Mouse (Mus musculus) testis, adult 2 months (tissue): Measurements from ENCODE around the gene Smg6. TPM values are rescaled to one million over a fixed set of nuclear protein-coding genes. Genes with fewer than 3 reads are reported as not detected.

Source experiments
- H3K27ac ChIP-seq: fragments of 200-500 bp; 2 replicates; pipeline ENCODE4 v1.5.1; 2012; ENCODE audit warnings: low read depth, low read length; ENCODE audit not compliant: control insufficient read depth, insufficient read depth
- H3K27me3 ChIP-seq: fragments of 200-500 bp; 2 replicates; pipeline ENCODE4 v1.6.1; 2012; ENCODE audit warnings: mild to moderate bottlenecking, low read length, moderate library complexity; ENCODE audit not compliant: control insufficient read depth, insufficient read depth
- H3K36me3 ChIP-seq: fragments of 200-500 bp; 2 replicates; pipeline ENCODE4 v1.6.1; 2012; ENCODE audit warnings: mild to moderate bottlenecking, low read length; ENCODE audit not compliant: control insufficient read depth, insufficient read depth
- H3K4me1 ChIP-seq: fragments of 200-500 bp; 2 replicates; pipeline ENCODE4 v1.6.1; 2012; ENCODE audit warnings: low read length; ENCODE audit not compliant: control insufficient read depth, insufficient read depth
- H3K4me3 ChIP-seq: fragments of 200-500 bp; 2 replicates; pipeline ENCODE4 v1.5.1; 2012; ENCODE audit warnings: low read depth, mild to moderate bottlenecking, low read length, moderate library complexity, mixed read lengths; ENCODE audit not compliant: control insufficient read depth
- CTCF ChIP-seq: fragments of 200-500 bp; IDR thresholded peaks from 2 replicates; pipeline ENCODE4 v1.5.1; 2012; ENCODE audit warnings: low read depth, mild to moderate bottlenecking, inconsistent platforms, low read length, moderate library complexity; ENCODE audit not compliant: control insufficient read depth, insufficient read depth, insufficient replicate concordance
- POLR2A ChIP-seq: fragments of 200-500 bp; IDR thresholded peaks from 2 replicates; pipeline ENCODE4 v1.6.1; 2012; ENCODE audit warnings: low read depth, mild to moderate bottlenecking, inconsistent platforms, low read length, moderate library complexity; ENCODE audit not compliant: control insufficient read depth
- polyA plus RNA-seq: library from polyadenylated mRNA; depleted of rRNA; stranded (reverse); fragments of >200 nt; gene quantifications from 2 replicates; pipeline ENCODE4 v1.2.3, GENCODE M21; 2012

Gene Smg6
- polyA plus RNA-seq, 1 experiment: 76.8 TPM

DNA sequence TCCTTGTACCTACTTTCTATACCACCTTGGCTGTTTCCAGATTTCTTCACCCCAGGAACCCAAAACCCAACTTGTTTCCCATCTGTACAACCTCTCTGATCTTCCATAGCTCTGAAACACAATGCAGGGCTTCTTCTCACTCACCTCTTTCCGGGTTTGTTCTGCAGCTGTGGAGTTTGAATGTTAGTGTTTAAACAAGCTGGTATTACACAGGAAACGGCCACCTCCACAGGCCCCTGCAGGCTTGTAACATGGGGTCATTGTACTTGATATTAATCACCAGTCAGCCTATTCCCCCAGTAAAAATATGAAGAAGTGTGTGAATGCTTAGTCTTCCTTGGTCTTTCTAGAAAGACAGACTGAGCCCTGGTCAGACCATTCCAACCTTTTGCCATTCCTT lies 123.5 kb downstream of the Smg6 start:
- no peak overlapping the region for H3K27ac ChIP-seq
- no peak overlapping the region for H3K4me3 ChIP-seq

DNA sequence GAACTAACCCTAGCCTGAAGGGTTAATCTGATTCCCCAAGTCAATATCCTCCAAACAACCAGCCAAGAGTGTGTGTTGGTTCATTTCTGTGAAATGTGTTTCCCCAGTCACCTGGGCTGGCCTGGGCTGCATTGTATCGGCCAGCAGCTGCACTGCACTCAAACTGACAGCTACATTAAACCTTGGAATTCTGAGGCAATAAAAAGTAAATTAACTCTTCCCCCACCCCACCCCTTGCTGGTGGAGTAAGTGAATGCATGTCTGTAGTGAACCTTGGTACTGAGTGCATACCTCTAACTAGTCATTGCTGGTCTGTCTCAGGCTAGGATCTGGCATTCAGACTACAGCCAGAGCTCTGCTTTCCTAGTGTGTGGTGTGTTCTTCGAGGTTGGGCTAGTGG lies 124.2 kb downstream of the Smg6 start:
- H3K36me3 ChIP-seq: no peaks in the 10 kb centered on the region; the same call in 1 of the 2 replicates
- H3K4me1 ChIP-seq: peaks cover 2% of the 10 kb centered on the region
- TF ChIP-seq POLR2A: no peak
- no peak for TF ChIP-seq CTCF
- H3K4me3 ChIP-seq: no peak overlapping the region
- no peak overlapping the region for H3K27ac ChIP-seq
- H3K27me3 ChIP-seq: no peaks in the 10 kb centered on the region

More for the DNA sequence above, 123.5 kb downstream of the Smg6 start:
- Histone ChIP-seq H3K4me1 (peaks cover 2% of the 10 kb centered on the region), H3K36me3 (no peaks in the 10 kb centered on the region; the same call in 1 of the 2 replicates), H3K27me3 (no peaks in the 10 kb centered on the region)
- TF ChIP-seq CTCF (no peak), POLR2A (no peak)

DNA sequence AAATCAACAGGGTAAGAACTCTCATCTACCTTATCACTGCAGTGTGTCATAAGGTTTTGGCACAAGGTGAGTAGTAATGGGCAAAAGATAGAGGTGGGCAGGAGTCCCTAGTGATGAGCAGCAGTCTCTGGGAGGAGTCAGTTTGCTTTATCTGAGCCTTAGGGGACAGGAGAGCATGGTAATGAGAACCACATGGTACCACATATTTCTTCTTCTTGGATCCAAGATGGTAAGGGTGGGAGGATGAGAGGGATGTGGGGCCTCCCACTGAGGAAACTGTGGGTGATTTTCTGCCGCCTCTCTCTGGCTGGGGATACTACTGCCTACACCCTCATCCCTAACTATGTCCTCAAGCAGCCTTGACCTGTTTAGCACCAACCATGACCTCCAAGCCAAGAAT lies 125.6 kb downstream of the Smg6 start:
- Histone ChIP-seq H3K27ac (no peak overlapping the region), H3K4me1 (peaks cover 2% of the 10 kb centered on the region), H3K27me3 (no peaks in the 10 kb centered on the region), H3K36me3 (no peaks in the 10 kb centered on the region; the same call in 1 of the 2 replicates), H3K4me3 (no peak overlapping the region)
- TF ChIP-seq POLR2A (no peak), CTCF (no peak)

DNA sequence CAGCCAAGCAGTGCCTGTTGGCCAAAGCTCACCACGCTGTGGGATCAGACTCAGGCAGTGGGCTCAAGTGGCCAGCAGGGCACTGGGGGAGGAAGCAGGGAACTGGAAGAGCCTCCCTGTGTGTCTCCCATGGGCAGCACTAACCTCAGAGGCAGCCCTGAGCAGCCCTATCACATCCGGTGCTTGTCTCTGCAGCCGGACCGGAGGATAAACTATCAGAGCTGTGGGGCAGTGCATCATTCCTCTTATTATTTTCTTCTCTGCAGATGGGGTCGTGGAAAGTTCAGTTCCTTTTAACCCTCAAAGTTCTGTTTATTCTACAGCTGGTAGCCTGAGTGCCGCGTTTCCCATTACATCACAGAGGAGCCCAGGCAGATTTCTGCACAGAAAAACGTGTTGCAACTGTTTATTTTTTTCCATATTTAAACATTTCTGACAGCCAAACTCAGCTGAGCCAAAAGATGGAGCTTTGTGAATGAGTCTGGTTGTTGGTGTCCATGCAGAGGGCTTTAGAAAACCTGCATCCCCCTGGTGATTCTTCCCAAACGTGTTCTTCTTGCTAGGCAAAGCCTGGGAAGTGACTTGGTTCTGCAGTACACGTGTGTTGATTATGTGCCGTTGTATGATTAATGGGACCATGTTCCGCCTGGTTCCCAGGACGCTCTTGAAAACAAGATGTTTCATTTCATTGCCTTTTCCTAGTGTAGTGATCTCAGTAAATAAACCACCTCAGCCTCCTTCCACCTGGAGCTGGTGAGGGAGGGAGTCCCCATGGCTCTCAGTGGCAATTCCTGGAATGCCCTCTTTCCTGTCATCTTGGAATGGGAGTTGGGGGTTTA lies 126.3 kb downstream of the Smg6 start:
- Histone ChIP-seq H3K36me3 (no peaks in the 10 kb centered on the region; the same call in 1 of the 2 replicates), H3K27me3 (no peaks in the 10 kb centered on the region), H3K4me1 (peaks cover 2% of the 10 kb centered on the region), H3K4me3 (no peak overlapping the region), H3K27ac (no peak overlapping the region)
- peak; percentile 19; the same call in 1 of the 2 replicates for TF ChIP-seq CTCF
- TF ChIP-seq POLR2A: no peak

DNA sequence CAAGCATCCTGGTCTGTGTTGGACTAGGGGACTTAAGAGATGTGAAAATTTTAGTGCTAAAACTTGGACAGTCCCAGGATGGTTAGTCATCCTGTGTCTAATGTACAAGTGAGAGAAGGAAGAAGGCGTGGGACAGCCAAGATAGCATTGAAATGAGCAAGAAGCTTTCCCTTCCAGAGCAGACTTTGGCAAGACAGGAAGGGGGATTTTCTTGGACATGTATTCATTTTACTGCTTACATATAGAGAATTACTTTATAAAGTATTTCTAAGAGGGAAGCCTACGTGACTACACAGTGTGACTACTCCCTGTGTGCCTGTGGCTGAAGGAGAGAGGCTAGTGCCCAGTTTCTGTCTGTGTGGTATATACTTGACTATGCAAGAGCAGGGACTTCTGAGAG lies 127.4 kb downstream of the Smg6 start:
- H3K36me3 ChIP-seq: no peaks in the 10 kb centered on the region; the same call in 1 of the 2 replicates
- no peak overlapping the region for H3K27ac ChIP-seq
- no peaks in the 10 kb centered on the region for H3K27me3 ChIP-seq
- TF ChIP-seq POLR2A (no peak), CTCF (no peak)
- no peaks in the 10 kb centered on the region; the same call in none of the 2 replicates for H3K4me1 ChIP-seq
- no peak overlapping the region for H3K4me3 ChIP-seq

DNA sequence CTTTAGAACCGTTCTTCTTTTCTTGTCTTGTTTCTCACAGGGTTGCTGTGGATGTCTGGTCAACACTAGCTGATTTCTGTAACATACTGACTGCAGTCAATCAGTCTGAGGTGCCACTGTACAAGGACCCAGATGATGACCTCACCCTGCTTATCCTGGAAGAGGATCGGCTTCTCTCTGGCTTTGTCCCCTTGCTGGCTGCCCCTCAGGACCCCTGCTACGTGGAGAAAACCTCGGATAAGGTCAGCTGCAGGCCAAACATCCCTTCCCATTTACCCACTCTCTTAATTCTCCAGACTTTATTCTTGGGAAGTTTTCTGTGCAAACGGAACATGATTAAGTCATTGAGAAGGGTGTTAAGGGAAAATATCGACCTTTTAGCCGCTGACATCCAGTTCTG lies 128.1 kb downstream of the Smg6 start:
- Histone ChIP-seq H3K27me3 (no peaks in the 10 kb centered on the region), H3K4me3 (no peak overlapping the region), H3K27ac (peak overlapping the region; percentile 64), H3K4me1 (no peaks in the 10 kb centered on the region; the same call in 1 of the 2 replicates), H3K36me3 (no peaks in the 10 kb centered on the region; the same call in 1 of the 2 replicates)
- no peak for TF ChIP-seq CTCF
- TF ChIP-seq POLR2A: no peak

DNA sequence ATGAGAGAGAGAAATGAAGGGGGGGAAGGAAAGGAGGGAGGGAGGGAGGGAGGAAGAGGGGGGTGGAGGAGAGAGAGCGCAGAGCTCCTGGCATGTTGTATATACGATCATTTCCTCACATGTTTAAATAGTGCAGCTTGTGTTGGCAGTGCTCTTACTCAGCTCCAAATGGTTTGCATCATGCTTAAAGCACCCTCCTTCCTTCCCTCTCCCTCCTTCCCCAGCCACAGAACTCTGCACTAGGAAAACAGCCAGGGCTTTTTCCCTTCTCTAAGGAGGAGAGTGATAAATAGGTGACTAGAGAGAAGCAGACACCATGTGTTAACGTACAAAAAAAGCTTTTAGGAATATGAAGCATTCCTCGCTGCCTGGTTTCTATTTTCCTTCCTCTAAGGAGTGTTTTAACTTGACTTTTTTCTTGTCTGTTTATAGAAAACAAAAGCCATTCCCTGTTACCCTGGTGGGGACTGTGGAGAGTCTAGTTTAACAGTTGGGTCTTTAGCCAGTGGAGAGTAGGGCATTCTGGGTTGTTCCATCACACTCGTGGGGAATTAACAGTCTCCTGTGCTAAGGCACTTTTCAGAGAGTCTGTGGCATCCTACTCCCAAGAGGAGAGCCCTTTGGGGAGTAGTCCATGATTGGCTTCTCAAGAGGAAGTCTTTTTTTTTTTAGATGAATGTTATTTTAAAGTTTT lies 128.7 kb downstream of the Smg6 start:
- no peaks in the 10 kb centered on the region for H3K27me3 ChIP-seq
- H3K4me3 ChIP-seq: no peak overlapping the region
- H3K4me1 ChIP-seq: no peaks in the 10 kb centered on the region; the same call in 1 of the 2 replicates
- TF ChIP-seq POLR2A (no peak), CTCF (no peak)
- no peaks in the 10 kb centered on the region; the same call in 1 of the 2 replicates for H3K36me3 ChIP-seq
- no peak overlapping the region for H3K27ac ChIP-seq
